Mouse (Mus musculus) myocyte (in vitro differentiated cells): ENCODE measurements around the gene Pdzd2.

Experiments
- MYOG ChIP-seq, 3 experiments: IDR thresholded peaks; one replicate each; pipeline ENCODE4 v1.6.1; 2011; ENCODE audit warnings: control low read depth in 2 of 3, low read depth in 2 of 3, mild to moderate bottlenecking in 2 of 3; ENCODE audit not compliant: insufficient read length in 2 of 3, control insufficient read depth in 1 of 3, insufficient read depth in 1 of 3
- POLR2A ChIP-seq: IDR thresholded peaks from one replicate; pipeline ENCODE4 v1.6.1; 2011; ENCODE audit warnings: low read depth, mild to moderate bottlenecking, control low read depth, moderate library complexity; ENCODE audit not compliant: insufficient read length
- TCF12 ChIP-seq: IDR thresholded peaks from one replicate; pipeline ENCODE4 v1.6.1; 2011; ENCODE audit warnings: mild to moderate bottlenecking, control low read depth; ENCODE audit not compliant: poor library complexity, insufficient read depth, severe bottlenecking
- USF1 ChIP-seq: IDR thresholded peaks from one replicate; pipeline ENCODE4 v1.6.1; 2011; ENCODE audit warnings: low read depth, mild to moderate bottlenecking, control low read depth, moderate library complexity

- TF ChIP-seq POLR2A = no peak
- TF ChIP-seq USF1 = no peak
- no peak for TF ChIP-seq TCF12
- no peak for TF ChIP-seq MYOG (IDR thresholded peaks at IDR 0.05; ENCODE audit: control insufficient read depth in 1 of 3, insufficient read depth in 1 of 3, insufficient read length in 2 of 3, low read depth in 2 of 3)
Observed at GRCm38 (mm10) chr15:12449321-12449720, 290.4 kb downstream of the Pdzd2 start.
